10 mouse cellular contexts compared by ENCODE assay signal in the genomic region with DNA sequence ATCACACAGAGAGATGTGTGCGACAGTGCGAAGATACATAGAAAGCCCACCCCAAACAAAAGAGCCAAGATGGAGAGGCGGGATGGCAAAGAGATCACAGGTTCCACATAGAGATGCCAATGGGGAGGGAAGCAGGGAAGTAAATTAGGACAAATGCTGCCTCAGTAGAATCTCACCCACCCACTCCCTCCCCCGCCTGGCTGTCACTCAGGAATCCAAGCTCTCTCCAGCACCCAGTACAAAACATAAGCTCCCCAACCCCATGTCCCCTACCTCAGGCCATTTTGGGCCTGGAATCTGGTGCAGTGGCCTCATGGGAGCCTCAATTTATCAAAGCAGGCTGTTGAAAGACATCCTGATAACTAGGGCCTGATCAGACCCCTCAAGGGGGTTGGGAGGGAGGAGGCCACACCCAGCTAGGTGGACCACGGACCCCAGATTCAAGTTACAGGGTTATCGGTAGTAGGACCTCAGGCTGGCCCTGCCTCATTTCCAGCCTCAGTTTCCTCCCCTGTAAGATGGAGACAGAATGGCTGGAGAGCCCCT. TPM values are rescaled to one million over a fixed set of nuclear protein-coding genes. Genes with fewer than 3 reads are reported as not detected.
A peak's percentile ranks its signal among the peaks of the same experiment; 100 is the strongest.
DNase-seq lines count a peak whose midpoint lies in the region; ATAC-seq and TF ChIP-seq lines count a peak whose summit lies in the region.
"Had no signal": no experiment of that assay in that cellular context is flagged by ENCODE, and none has a peak within 500 bp of the region (broad histone marks: within the 10 kb centered on the region; RNA-seq: fewer than 3 reads in every experiment).

No protein-coding gene starts in this region.

- no peak overlapping the region for H3ac ChIP-seq in C2C12 (ENCODE audit: control insufficient read depth, insufficient read length, low read depth)

- peak overlapping the region; percentile 88 for H3K9ac ChIP-seq in forebrain, embryonic 14.5 days (ENCODE audit: low read length)
- H3K9ac ChIP-seq in liver, embryonic 14.5 days (replicated peaks) = peak overlapping the region; percentile 72

- H3K9me3 ChIP-seq in forebrain, embryonic 14.5 days (replicated peaks; ENCODE audit: control insufficient read depth, low read length) = no peaks in the 10 kb centered on the region
- H3K9me3 ChIP-seq in liver, embryonic 14.5 days (ENCODE audit: control insufficient read depth, low read length) = no peaks in the 10 kb centered on the region

- intact Hi-C loops in heart, postnatal 14 days (cut with DNase I) = no loop called here

- H3K4me1 ChIP-seq in forebrain, embryonic 14.5 days (ENCODE audit: control insufficient read depth, insufficient read depth, low read length) = peaks cover 11% of the 10 kb centered on the region
- peaks cover 14 to 36% of the 10 kb centered on the region in 2 experiments for H3K4me1 ChIP-seq in liver, embryonic 14.5 days (replicated peaks; ENCODE audit: control insufficient read depth in 2 of 2, insufficient read depth in 2 of 2, low read length in 1 of 2)

- no peak for TF ChIP-seq EP300 in liver, embryonic 14.5 days (IDR thresholded peaks at IDR 0.05; ENCODE audit: low read depth)

- peak; percentile 92 for DNase-seq in heart, adult 11 months
- DNase-seq in heart, postnatal 14 days = no peak
- DNase-seq in forebrain, embryonic 14.5 days (ENCODE audit: low spot score) = no peak
- no peak for DNase-seq in liver, embryonic 14.5 days (ENCODE audit: low read depth in 3 of 3, low spot score in 3 of 3)
- no peak for DNase-seq in embryo, embryonic 9.5 days (ENCODE audit: extremely low spot score)
- no peak for DNase-seq in cerebellum, adult 9-10 months
- no peak for DNase-seq in spleen, postnatal 36 days (ENCODE audit: low spot score in 2 of 2)
- DNase-seq: cerebellum, postnatal 14 days had no signal

- H3K36me3 ChIP-seq in C2C12 (ENCODE audit: control insufficient read depth, insufficient read depth) = peaks cover 24% of the 10 kb centered on the region
- H3K36me3 ChIP-seq in forebrain, embryonic 14.5 days (ENCODE audit: control insufficient read depth, insufficient read depth, low read length) = peaks cover 30% of the 10 kb centered on the region
- H3K36me3 ChIP-seq in liver, embryonic 14.5 days (replicated peaks; ENCODE audit: control insufficient read depth, insufficient read depth, low read depth) = no peaks in the 10 kb centered on the region; the same call in 1 of the 2 replicates

- peaks cover 32% of the 10 kb centered on the region for H3K79me2 ChIP-seq in C2C12 (ENCODE audit: control insufficient read depth, insufficient read depth)

- TF ChIP-seq CTCF in C2C12 (IDR thresholded peaks at IDR 0.05; ENCODE audit: control insufficient read depth, insufficient read depth, insufficient read length) = no peak
- no peak for TF ChIP-seq CTCF in liver, embryonic 14.5 days (IDR thresholded peaks at IDR 0.05; ENCODE audit: low read depth)

- no peaks in the 10 kb centered on the region for H3K27me3 ChIP-seq in C2C12 (ENCODE audit: control insufficient read depth, insufficient read depth, insufficient read length)
- H3K27me3 ChIP-seq in forebrain, embryonic 14.5 days (replicated peaks; ENCODE audit: control insufficient read depth, insufficient read depth, low read length) = no peaks in the 10 kb centered on the region
- H3K27me3 ChIP-seq in liver, embryonic 14.5 days (ENCODE audit: control insufficient read depth, insufficient read depth, low read length) = no peaks in the 10 kb centered on the region; the same call in 1 of the 2 replicates

- H3K79me3 ChIP-seq in C2C12 (ENCODE audit: low read depth) = peaks cover 24% of the 10 kb centered on the region

- H3K4me3 ChIP-seq in C2C12 (ENCODE audit: insufficient read depth, poor library complexity, severe bottlenecking) = peak overlapping the region; percentile 72
- H3K4me3 ChIP-seq in forebrain, embryonic 14.5 days (ENCODE audit: low read depth, low read length) = peak overlapping the region; percentile 73
- peak overlapping the region; percentile 66 to 92 for H3K4me3 ChIP-seq in liver, embryonic 14.5 days (ENCODE audit: insufficient read depth in 1 of 2, low read depth in 2 of 2, low read length in 2 of 2)

- 84% methylated on average over 6 of the region's 6 CpGs for WGBS in forebrain, embryonic 14.5 days
- 60% methylated on average over 6 of the region's 6 CpGs for WGBS in liver, embryonic 14.5 days (ENCODE audit: insufficient replicate concordance)

- ATAC-seq in forebrain, embryonic 14.5 days = no peak
- ATAC-seq in liver, embryonic 14.5 days (ENCODE audit: insufficient read depth) = no peak

- peak overlapping the region; percentile 74 for H3K4me2 ChIP-seq in forebrain, embryonic 14.5 days (ENCODE audit: low read length)
- peak overlapping the region; percentile 66 for H3K4me2 ChIP-seq in liver, embryonic 14.5 days (ENCODE audit: low read depth)

- H3K27ac ChIP-seq in forebrain, embryonic 14.5 days (ENCODE audit: low read depth, low read length) = no peak overlapping the region
- H3K27ac ChIP-seq in liver, embryonic 14.5 days = no peak overlapping the region

TF ChIP-seq in C2C12, 6 proteins besides CTCF, POLR2A, EP300 and RAD21:
- TF ChIP-seq MYOG (IDR thresholded peaks at IDR 0.05; ENCODE audit: control insufficient read depth, extremely low read depth, insufficient read length) = no peak

RNA-seq across cellular contexts. Expression of gene Selenow, which starts 1.5 kb away (rescaled TPM):
- 100 to 1,000 TPM; 149 to 162 TPM for total RNA-seq in heart, postnatal 14 days (2021)
- polyA plus RNA-seq in C2C12 (2012; fragmentation: generic; extraction: Trizol) = 423 TPM
- 1,730 and 1,790 TPM in 2 replicates for polyA plus RNA-seq in forebrain, embryonic 14.5 days (2014; fragmentation: Nextera tagmentation; extraction: Ambion mirVana)
- polyA plus RNA-seq in liver, embryonic 14.5 days (2012; rRNA removed) = 169 and 186 TPM in 2 replicates
- 334 and 343 TPM in 2 replicates for polyA plus RNA-seq in liver, embryonic 14.5 days (2014; fragmentation: Nextera tagmentation; extraction: Ambion mirVana)

RNA-seq across cellular contexts. Expression of gene Nop53, which starts 25.2 kb away (rescaled TPM):
- 100 to 1,000 TPM; 129 to 137 TPM for total RNA-seq in heart, postnatal 14 days (2021)
- 228 TPM for polyA plus RNA-seq in C2C12 (2012; fragmentation: generic; extraction: Trizol)
- 142 and 147 TPM in 2 replicates for polyA plus RNA-seq in forebrain, embryonic 14.5 days (2014; fragmentation: Nextera tagmentation; extraction: Ambion mirVana)
- polyA plus RNA-seq in liver, embryonic 14.5 days (2012; rRNA removed) = 32.1 and 56.9 TPM in 2 replicates
- polyA plus RNA-seq in liver, embryonic 14.5 days (2014; fragmentation: Nextera tagmentation; extraction: Ambion mirVana) = 75.9 and 96.8 TPM in 2 replicates

RNA-seq across cellular contexts. Expression of gene Crxos, which starts 38.3 kb away (rescaled TPM):
- not detected for total RNA-seq in heart, postnatal 14 days (2021)
- polyA plus RNA-seq in C2C12 (2012; fragmentation: generic; extraction: Trizol) = not detected
- polyA plus RNA-seq in forebrain, embryonic 14.5 days (2014; fragmentation: Nextera tagmentation; extraction: Ambion mirVana) = not detected in 2 replicates
- not detected in 2 replicates for polyA plus RNA-seq in liver, embryonic 14.5 days (2012; rRNA removed)
- not detected in 2 replicates for polyA plus RNA-seq in liver, embryonic 14.5 days (2014; fragmentation: Nextera tagmentation; extraction: Ambion mirVana)
- total RNA-seq: liver, adult 2 months had no signal
- polyA plus RNA-seq: liver, adult 2 months had no signal

RNA-seq across cellular contexts. Expression of gene Crx, which starts 41.0 kb away (rescaled TPM):
- not detected for total RNA-seq in heart, postnatal 14 days (2021)
- not detected for polyA plus RNA-seq in C2C12 (2012; fragmentation: generic; extraction: Trizol)
- polyA plus RNA-seq in forebrain, embryonic 14.5 days (2014; fragmentation: Nextera tagmentation; extraction: Ambion mirVana) = 0.09 TPM in 1 of 2 replicates, not detected in the other
- not detected in 2 replicates for polyA plus RNA-seq in liver, embryonic 14.5 days (2012; rRNA removed)
- polyA plus RNA-seq in liver, embryonic 14.5 days (2014; fragmentation: Nextera tagmentation; extraction: Ambion mirVana) = not detected in 2 replicates
- total RNA-seq: liver, adult 2 months had no signal
- polyA plus RNA-seq: liver, adult 2 months had no signal

RNA-seq across cellular contexts. Expression of gene Ehd2, which starts 46.6 kb away (rescaled TPM):
- total RNA-seq in heart, postnatal 14 days (2021) = 100 to 1,000 TPM; 172 to 182 TPM
- polyA plus RNA-seq in C2C12 (2012; fragmentation: generic; extraction: Trizol) = 98.7 TPM
- 4.5 and 6.2 TPM in 2 replicates for polyA plus RNA-seq in forebrain, embryonic 14.5 days (2014; fragmentation: Nextera tagmentation; extraction: Ambion mirVana)
- 2.5 and 2.7 TPM in 2 replicates for polyA plus RNA-seq in liver, embryonic 14.5 days (2012; rRNA removed)
- polyA plus RNA-seq in liver, embryonic 14.5 days (2014; fragmentation: Nextera tagmentation; extraction: Ambion mirVana) = 3.0 and 3.2 TPM in 2 replicates
